Mouse (Mus musculus) embryonic facial prominence, embryonic 15.5 days (tissue): ENCODE measurements around the gene Zfp296. TPM values are rescaled to one million over a fixed set of nuclear protein-coding genes. Genes with fewer than 3 reads are reported as not detected.

Experiments
- ATAC-seq: fragments of 200-750 bp; cut with Nextera tagmentation; 2 replicates; pipeline ENCODE4 v1.8.0; 2017; ENCODE audit warnings: low read depth, moderate TSS enrichment; ENCODE audit not compliant: insufficient number of reproducible peaks, low FRiP score, low TSS enrichment
- H3K27ac ChIP-seq: fragments of 300-500 bp; sonication (generic); replicated peaks from 2 replicates; pipeline ENCODE4 v1.5.1; 2015; ENCODE audit warnings: mild to moderate bottlenecking, inconsistent platforms
- H3K27me3 ChIP-seq: fragments of 300-500 bp; sonication (generic); 2 replicates; pipeline ENCODE4 v1.6.1; 2015; ENCODE audit warnings: inconsistent platforms
- H3K36me3 ChIP-seq: fragments of 300-500 bp; sonication (generic); 2 replicates; pipeline ENCODE4 v1.6.1; 2015; ENCODE audit warnings: mild to moderate bottlenecking, inconsistent platforms
- H3K4me1 ChIP-seq: fragments of 300-500 bp; sonication (generic); 2 replicates; pipeline ENCODE4 v1.6.1; 2015; ENCODE audit warnings: inconsistent platforms
- H3K4me2 ChIP-seq: fragments of 300-500 bp; sonication (generic); replicated peaks from 2 replicates; pipeline ENCODE4 v1.6.1; 2015; ENCODE audit warnings: mild to moderate bottlenecking, inconsistent platforms
- H3K4me3 ChIP-seq: fragments of 300-500 bp; sonication (generic); replicated peaks from 2 replicates; pipeline ENCODE4 v1.5.1; 2015; ENCODE audit warnings: mild to moderate bottlenecking, inconsistent platforms
- H3K9ac ChIP-seq: fragments of 300-500 bp; sonication (generic); 2 replicates; pipeline ENCODE4 v1.6.1; 2015; ENCODE audit warnings: inconsistent platforms
- H3K9me3 ChIP-seq: fragments of 300-500 bp; sonication (generic); replicated peaks from 2 replicates; pipeline ENCODE4 v1.6.1; 2016; ENCODE audit warnings: inconsistent platforms
- WGBS: fragments of 180-500 bp; shearing (Covaris S2); methylation state at CpG from one replicate; pipeline ENCODE4 v1.1.7; 2015; 5-methylcytosine and 5-hydroxymethylcytosine counted together
- polyA plus RNA-seq: library from polyadenylated mRNA; unstranded; fragments of >200 nt; fragmentation: Nextera tagmentation; extraction: Ambion mirVana; gene quantifications from 2 replicates; pipeline ENCODE4 v1.2.1, GENCODE M21; 2015

Gene Zfp296
- polyA plus RNA-seq, 1 experiment from 2014 or later = 1.5 TPM

- Histone ChIP-seq H3K4me3 (no peak overlapping the region), H3K9me3 (no peaks in the 10 kb centered on the region), H3K9ac (no peak overlapping the region), H3K27me3 (no peaks in the 10 kb centered on the region), H3K4me1 (no peaks in the 10 kb centered on the region), H3K36me3 (peaks cover 44% of the 10 kb centered on the region), H3K4me2 (no peak overlapping the region), H3K27ac (no peak overlapping the region)
- 77% methylated on average over 5 of the region's 5 CpGs for WGBS
- no peak for ATAC-seq
Observed at GRCm38 (mm10) chr7:19610969-19611368, 33.9 kb downstream of the Zfp296 start.

GRCm38 (mm10) chr7:19615036-19615577 is 38.0 kb downstream of the Zfp296 start:
- no peak for ATAC-seq
- Histone ChIP-seq H3K27me3 (no peaks in the 10 kb centered on the region), H3K4me2 (no peak overlapping the region), H3K4me3 (no peak overlapping the region), H3K27ac (no peak overlapping the region), H3K9ac (no peak overlapping the region), H3K9me3 (no peaks in the 10 kb centered on the region), H3K36me3 (peaks cover 43% of the 10 kb centered on the region), H3K4me1 (peaks cover 6% of the 10 kb centered on the region)
- WGBS = 83% methylated on average over 12 of the region's 12 CpGs

DNA sequence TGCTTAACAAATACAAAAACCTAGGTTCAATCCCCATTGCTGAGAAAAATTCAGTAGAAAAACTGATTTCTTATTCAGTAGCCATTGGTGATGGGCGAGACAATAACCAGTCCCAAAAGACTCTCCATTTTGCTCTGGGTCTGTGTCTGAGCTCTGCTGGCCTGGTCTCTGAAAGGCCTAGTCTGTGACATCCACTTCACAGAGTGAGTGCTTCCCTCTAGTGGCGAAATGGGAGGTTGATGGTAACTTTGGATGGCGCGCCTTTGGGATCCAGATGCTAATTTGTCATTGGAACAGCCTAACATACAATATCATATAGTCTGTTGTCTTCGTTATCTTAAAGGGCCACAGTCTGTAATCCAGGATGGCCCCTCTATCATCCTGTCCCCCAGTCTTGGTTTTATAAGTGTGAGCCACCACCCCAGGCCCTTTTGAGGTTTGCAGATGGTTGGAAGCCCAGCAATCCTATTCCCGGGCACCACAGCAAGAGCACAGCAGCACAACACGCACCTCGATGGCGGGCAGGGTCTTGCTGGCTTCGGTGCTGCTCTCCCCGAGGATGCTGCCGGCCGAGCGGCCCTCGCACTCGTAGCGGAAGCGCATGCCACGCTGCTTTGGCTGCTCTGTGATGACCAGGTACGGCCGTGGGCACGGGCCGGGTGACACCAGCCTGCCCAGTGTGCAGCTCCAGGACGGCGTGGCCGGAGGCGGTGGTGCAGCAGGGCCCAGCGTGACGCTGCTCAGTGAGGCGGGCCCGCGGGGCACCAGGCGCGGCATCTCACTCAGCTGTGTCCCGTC is 42.1 kb downstream of the Zfp296 start:
- H3K27me3 ChIP-seq = no peaks in the 10 kb centered on the region
- peaks cover 12% of the 10 kb centered on the region; the same call in 1 of the 2 replicates for H3K36me3 ChIP-seq
- ATAC-seq = peak; percentile 82
- H3K4me1 ChIP-seq = peaks cover 6% of the 10 kb centered on the region
- H3K27ac ChIP-seq = peak overlapping the region; percentile 53; the same call in 1 of the 2 replicates
- 5% methylated on average over 35 of the region's 35 CpGs for WGBS
- peak overlapping the region; percentile 37 for H3K4me3 ChIP-seq
- H3K9ac ChIP-seq = no peak overlapping the region
- H3K4me2 ChIP-seq = peak overlapping the region; percentile 55
- no peaks in the 10 kb centered on the region for H3K9me3 ChIP-seq

GRCm38 (mm10) chr7:19620811-19621210 is 43.7 kb downstream of the Zfp296 start:
- Histone ChIP-seq H3K36me3 (peaks cover 7% of the 10 kb centered on the region; the same call in 1 of the 2 replicates), H3K4me2 (no peak overlapping the region), H3K27me3 (no peaks in the 10 kb centered on the region), H3K27ac (no peak overlapping the region), H3K9me3 (no peaks in the 10 kb centered on the region), H3K9ac (no peak overlapping the region), H3K4me3 (no peak overlapping the region), H3K4me1 (peaks cover 6% of the 10 kb centered on the region)
- no peak for ATAC-seq
- 84% methylated on average over 7 of the region's 7 CpGs for WGBS

- H3K27ac ChIP-seq = no peak overlapping the region
- peaks cover 6% of the 10 kb centered on the region for H3K4me1 ChIP-seq
- 25% methylated on average over 6 of the region's 6 CpGs for WGBS
- H3K4me3 ChIP-seq = no peak overlapping the region
- no peaks in the 10 kb centered on the region for H3K36me3 ChIP-seq
- no peak overlapping the region for H3K9ac ChIP-seq
- no peak overlapping the region for H3K4me2 ChIP-seq
- no peak for ATAC-seq
- no peaks in the 10 kb centered on the region for H3K9me3 ChIP-seq
- no peaks in the 10 kb centered on the region for H3K27me3 ChIP-seq
Observed at GRCm38 (mm10) chr7:19622241-19622640, 45.2 kb downstream of the Zfp296 start.

DNA sequence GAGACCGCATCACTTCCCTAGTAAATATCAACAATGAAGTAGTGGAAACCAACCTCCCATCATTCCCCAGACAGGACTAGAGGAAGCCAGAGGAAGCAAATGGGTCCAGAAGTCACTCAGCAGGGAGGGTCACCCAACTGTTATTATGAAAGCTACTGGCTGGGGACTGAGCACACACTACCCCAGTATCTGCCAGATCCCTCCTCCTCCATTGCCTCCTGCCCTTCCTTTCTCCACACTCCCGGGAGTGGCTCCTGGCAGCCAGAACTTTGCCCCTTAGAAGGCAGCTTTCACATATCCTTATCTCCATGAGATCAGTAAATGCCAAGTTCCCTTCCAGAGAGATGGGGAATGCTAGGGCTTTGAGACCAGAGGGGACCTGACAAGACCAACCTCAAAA is 46.3 kb downstream of the Zfp296 start:
- Histone ChIP-seq H3K36me3 (no peaks in the 10 kb centered on the region), H3K4me3 (no peak overlapping the region), H3K9ac (no peak overlapping the region), H3K27me3 (no peaks in the 10 kb centered on the region), H3K27ac (no peak overlapping the region), H3K4me1 (peaks cover 6% of the 10 kb centered on the region), H3K4me2 (no peak overlapping the region), H3K9me3 (no peaks in the 10 kb centered on the region)
- WGBS = 67% methylated on average over 2 of the region's 2 CpGs
- ATAC-seq = no peak

GRCm38 (mm10) chr7:19627721-19628120 is 50.6 kb downstream of the Zfp296 start:
- no peak overlapping the region for H3K27ac ChIP-seq
- no peaks in the 10 kb centered on the region for H3K9me3 ChIP-seq
- 69% methylated on average over 3 of the region's 3 CpGs for WGBS
- H3K36me3 ChIP-seq = peaks cover 13% of the 10 kb centered on the region; the same call in 1 of the 2 replicates
- peak overlapping the region; percentile 96; the same call in 1 of the 2 replicates for H3K4me2 ChIP-seq
- peaks cover 5% of the 10 kb centered on the region; the same call in 1 of the 2 replicates for H3K4me1 ChIP-seq
- no peaks in the 10 kb centered on the region for H3K27me3 ChIP-seq
- no peak overlapping the region for H3K9ac ChIP-seq
- peak overlapping the region; percentile 71 for H3K4me3 ChIP-seq
- ATAC-seq = no peak

DNA sequence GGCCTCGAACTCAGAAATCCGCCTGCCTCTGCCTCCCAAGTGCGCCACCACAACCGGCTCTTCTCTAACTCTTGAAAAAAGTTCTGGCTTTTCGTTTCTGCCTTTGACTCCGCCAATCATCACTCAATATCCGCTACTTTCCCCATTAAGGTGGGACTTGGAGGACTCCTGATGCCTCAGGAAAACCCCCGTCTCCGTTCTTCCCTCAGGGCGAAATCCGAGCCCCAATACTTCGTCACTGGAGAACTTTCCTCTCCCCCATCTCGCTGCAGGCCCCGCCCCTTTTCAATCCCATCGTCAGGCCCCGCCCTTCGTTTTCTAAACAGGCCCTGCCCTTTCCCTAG is 51.1 kb downstream of the Zfp296 start:
- WGBS = 15% methylated on average over 17 of the region's 17 CpGs
- ATAC-seq = no peak
- Histone ChIP-seq H3K9me3 (no peaks in the 10 kb centered on the region), H3K4me1 (peaks cover 5% of the 10 kb centered on the region; the same call in 1 of the 2 replicates), H3K9ac (no peak overlapping the region), H3K4me3 (peak overlapping the region; percentile 71), H3K27ac (peak overlapping the region; percentile 88), H3K27me3 (no peaks in the 10 kb centered on the region), H3K36me3 (peaks cover 17% of the 10 kb centered on the region), H3K4me2 (peak overlapping the region; percentile 96)

GRCm38 (mm10) chr7:19628536-19629360 is 51.7 kb downstream of the Zfp296 start:
- peaks cover 23% of the 10 kb centered on the region for H3K36me3 ChIP-seq
- H3K4me1 ChIP-seq = peaks cover 5% of the 10 kb centered on the region; the same call in 1 of the 2 replicates
- no peaks in the 10 kb centered on the region for H3K9me3 ChIP-seq
- H3K9ac ChIP-seq = peak overlapping the region; percentile 55
- H3K27ac ChIP-seq = peak overlapping the region; percentile 88
- H3K4me3 ChIP-seq = peak overlapping the region; percentile 71
- 1% methylated on average over 57 of the region's 57 CpGs for WGBS
- H3K4me2 ChIP-seq = peak overlapping the region; percentile 96
- H3K27me3 ChIP-seq = no peaks in the 10 kb centered on the region
- ATAC-seq = peak; percentile 88

- peak within 1 kb of the TSS; percentile 88 for H3K27ac ChIP-seq
- WGBS = under 1% methylated on average over 41 of the region's 41 CpGs
Observed at GRCm38 (mm10) chr7:19629361-19629734, 52.3 kb downstream of the Zfp296 start, which contains the start of gene Relb. Relb (minus strand) TSS chr7:19629438.

More at GRCm38 (mm10) chr7:19629361-19629734, 52.3 kb downstream of the Zfp296 start, which contains the start of gene Relb:
- H3K9me3 ChIP-seq = no peaks in the 10 kb centered on the region
- ATAC-seq = peak; percentile 69
- peaks cover 5% of the 10 kb centered on the region; the same call in 1 of the 2 replicates for H3K4me1 ChIP-seq
- H3K27me3 ChIP-seq = no peaks in the 10 kb centered on the region
- peak within 1 kb of the TSS; percentile 55 for H3K9ac ChIP-seq
- peaks cover 29% of the 10 kb centered on the region for H3K36me3 ChIP-seq
- H3K4me3 ChIP-seq = peak within 1 kb of the TSS; percentile 71
- peak within 1 kb of the TSS; percentile 96 for H3K4me2 ChIP-seq
